Mouse (Mus musculus) heart, postnatal 36 days (tissue): ENCODE results near the gene Gm13088. TPM values are rescaled to one million over a fixed set of nuclear protein-coding genes. Genes with fewer than 3 reads are reported as not detected.
"Not testable (repeated sequence)": the region's sequence is repeated elsewhere in the genome, so short reads cannot be mapped to it uniquely, and the experiment has no call there.

ENCODE experiments used
- DNase-seq, 2 experiments: peaks; one replicate each; pipeline ENCODE4 v3.0.0; 2021 to 2022
- intact Hi-C: fragments of 180-260 bp; cut with DNase I; formaldehyde crosslinking; loops from one replicate; pipeline ENCODE4 v1.15.1; 2025
- total RNA-seq, 2 experiments: library from RNA; stranded (reverse); gene quantifications; 2 replicates each; pipeline ENCODE4 v1.2.3; 2021

The Gm13088 gene
- not detected for total RNA-seq

DNA sequence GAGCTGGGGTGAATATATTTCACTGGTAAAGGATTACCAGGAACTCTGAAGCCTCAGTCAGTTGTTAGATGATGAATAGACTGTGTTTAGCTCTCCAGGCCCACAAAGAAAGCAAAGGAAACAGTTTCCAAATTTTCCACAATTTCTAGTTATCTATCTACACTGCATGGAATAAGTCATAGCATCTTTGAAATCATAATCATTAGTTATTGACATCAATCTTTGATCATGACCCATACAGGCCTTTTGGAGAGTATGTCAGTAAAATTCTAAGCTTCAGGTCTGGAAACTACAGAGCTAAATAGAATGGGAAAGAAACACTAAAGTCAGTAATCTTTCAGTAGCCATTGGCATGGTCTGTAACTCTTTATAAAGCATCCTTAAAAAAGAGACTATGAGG is at the start of gene Gm13088:
Gene Gm13088 (minus strand): TSS at position 101 of the 400 bp plus-strand sequence.
- intact Hi-C loops, DNase-seq: not testable (repeated sequence)

DNA sequence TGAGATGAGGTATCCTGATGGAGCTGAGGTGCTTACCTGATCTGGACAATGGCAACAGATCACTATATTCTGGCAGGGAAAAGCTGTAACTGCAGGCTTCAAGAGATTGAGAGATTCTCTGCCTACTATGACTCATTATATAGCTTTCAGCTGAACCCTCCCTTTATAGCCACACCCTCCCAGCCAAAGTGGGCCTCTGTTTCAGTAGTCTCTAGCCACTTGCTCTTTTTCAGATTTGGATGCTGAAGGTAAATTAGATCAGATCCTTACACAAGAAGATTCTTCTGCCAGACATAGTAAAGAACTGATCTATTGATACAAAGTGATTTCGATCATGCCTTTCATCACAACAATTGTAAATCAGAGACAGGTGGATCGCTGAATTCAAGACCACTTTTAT is 45.6 kb upstream of the Gm13088 start, which contains the start of gene Gm13089:
Gene Gm13089 (minus strand): TSS at position 101 of the 400 bp plus-strand sequence.
- no peak for DNase-seq
- intact Hi-C loops = no loop called here

DNA sequence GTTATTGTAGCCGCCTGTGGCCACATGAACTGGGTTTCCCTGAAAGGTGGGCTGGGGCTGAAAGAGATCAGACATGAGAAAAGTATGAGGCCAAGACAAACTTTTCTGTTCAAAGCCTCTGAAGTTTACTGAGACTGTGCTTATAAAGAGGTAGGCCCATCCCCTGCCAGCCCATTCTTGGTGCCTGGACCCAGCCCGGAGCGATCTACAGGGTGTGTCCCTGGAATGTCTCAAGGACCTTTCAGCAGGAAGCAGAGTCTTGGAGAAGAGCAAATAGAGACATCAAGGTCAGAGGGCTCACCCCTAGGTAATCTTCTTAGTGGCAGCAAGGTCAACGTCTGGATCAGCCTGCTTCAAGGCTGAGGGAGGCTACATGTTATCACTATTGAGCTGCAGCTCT is 38.9 kb downstream of the Gm13088 start:
- intact Hi-C loops = loop anchor here (10.0 kb wide), 1 partner anchor 277 kb away; no protein-coding TSS in a partner anchor
- DNase-seq = not testable (repeated sequence)

DNA sequence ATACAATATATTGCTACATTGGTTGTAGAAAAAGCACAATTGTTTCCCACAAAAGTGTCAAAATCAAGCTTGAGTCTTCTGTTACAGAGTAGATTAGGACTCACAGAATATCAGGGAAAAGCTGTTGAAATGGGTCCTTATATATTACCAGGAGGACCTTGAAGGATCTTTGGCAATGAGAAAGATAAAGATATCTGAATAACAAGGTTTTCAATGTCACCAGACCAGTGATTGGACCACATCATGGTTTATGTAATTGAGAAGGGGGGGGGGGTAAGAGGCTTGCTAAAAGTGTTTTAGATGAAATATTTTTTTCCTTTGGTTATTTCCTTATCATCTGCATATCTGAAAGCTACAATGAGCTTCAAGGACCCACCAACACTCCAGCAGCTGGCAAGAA is 42.3 kb downstream of the Gm13088 start, which contains the start of gene Gm13083:
Gene Gm13083 (plus strand): TSS at position 301 of the 400 bp plus-strand sequence.
- intact Hi-C loops = loop anchor here (10.0 kb wide), 1 partner anchor 280 kb away; no protein-coding TSS in a partner anchor

DNA sequence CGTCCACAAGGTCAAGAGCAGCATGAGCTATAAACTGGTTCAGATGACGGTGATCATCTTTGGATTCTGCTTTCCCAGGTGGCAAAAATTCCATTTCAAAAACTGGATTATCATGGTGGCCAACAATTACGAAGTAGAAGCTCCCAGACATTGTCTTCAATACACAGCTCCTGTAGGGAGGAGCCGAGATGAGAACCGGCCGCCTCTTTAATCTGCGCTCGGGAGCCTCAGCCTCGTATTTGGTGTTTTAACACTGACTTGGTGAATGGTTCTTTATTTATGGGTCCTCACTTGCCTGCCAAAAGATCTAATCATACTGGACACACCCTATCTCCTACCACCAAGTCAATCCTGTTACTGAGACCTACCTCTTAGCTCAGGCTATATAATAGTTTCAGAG is 45.1 kb downstream of the Gm13088 start:
- intact Hi-C loops = loop anchor here (10.0 kb wide), 1 partner anchor 283 kb away; no protein-coding TSS in a partner anchor
- DNase-seq = not testable (repeated sequence)

More for the DNA sequence above, 42.3 kb downstream of the Gm13088 start, which contains the start of gene Gm13083:
- not testable (repeated sequence) for DNase-seq

Other genes starting within 250 kb of the Gm13088 start
- 10 to 100 TPM in 1 of 2 experiments, 1 to 10 TPM in 1; 9.9 to 11.5 TPM for gene Pramef8, start 244.8 kb downstream of the Gm13088 start, total RNA-seq
- gene Oog4, start 206.9 kb downstream of the Gm13088 start, total RNA-seq = not detected
- gene Gm13043, start 145.9 kb downstream of the Gm13088 start, total RNA-seq = not detected
- gene Gm13040, start 121.3 kb downstream of the Gm13088 start, total RNA-seq = not detected
- not detected for gene BC080695, start 105.5 kb downstream of the Gm13088 start, total RNA-seq
- not detected for gene Gm13057, start 105.5 kb downstream of the Gm13088 start, total RNA-seq
- not detected for gene Gm13083, start 42.2 kb downstream of the Gm13088 start, total RNA-seq
- gene Gm13089, start 45.5 kb upstream of the Gm13088 start, total RNA-seq = not detected
- not detected for gene Gm13078, start 62.2 kb upstream of the Gm13088 start, total RNA-seq
- not detected for gene Gm13023, start 132.1 kb upstream of the Gm13088 start, total RNA-seq
- not detected for gene Gm13084, start 158.8 kb upstream of the Gm13088 start, total RNA-seq
- gene Gm13103, start 189.3 kb upstream of the Gm13088 start, total RNA-seq = not detected
- not detected for gene Pramef6, start 243.1 kb upstream of the Gm13088 start, total RNA-seq